Mouse (Mus musculus): ENCODE measurements around the gene Gm6525. TPM values are rescaled to one million over a fixed set of nuclear protein-coding genes. Genes with fewer than 3 reads are reported as not detected.
A peak's percentile ranks its signal among the peaks of the same experiment; 100 is the strongest.

The Gm6525 gene
- total RNA-seq (2012; rRNA removed) = 0.17 and 0.21 TPM in 2 replicates
- 0.31 and 0.41 TPM in 2 replicates for total RNA-seq (2014; rRNA removed)
- polyA plus RNA-seq (2012; ENCODE audit: insufficient read length, low read depth) = 0.34 and 0.71 TPM in 2 replicates

- Histone ChIP-seq H3K9ac (ENCODE audit: insufficient read depth, low read depth) (no peak within 1 kb of the TSS), H3K4me2 (ENCODE audit: insufficient read depth, low read depth, poor library complexity, severe bottlenecking) (no peak within 1 kb of the TSS), H3K9me3 (replicated peaks; ENCODE audit: low read length) (no peaks in the 10 kb centered on the region), H3K36me3 (replicated peaks in 1 of 2; ENCODE audit: control insufficient read depth in 1 of 2, insufficient read depth in 1 of 2, low read length in 1 of 2) (peaks cover 0 to 12% of the 10 kb centered on the region in 2 experiments), H3K27ac (ENCODE audit: insufficient read depth, low read depth) (no peak within 1 kb of the TSS), H3K4me1 (ENCODE audit: control insufficient read depth in 1 of 2, insufficient read depth in 2 of 2) (peaks cover 5 to 32% of the 10 kb centered on the region in 2 experiments), H3K4me3 (replicated peaks in 1 of 3; ENCODE audit: low read depth in 2 of 3, low read length in 2 of 3, poor library complexity in 1 of 3) (no peak within 1 kb of the TSS), H3K27me3 (replicated peaks) (no peaks in the 10 kb centered on the region), H3K79me2 (replicated peaks; ENCODE audit: control insufficient read depth, extremely low read depth, insufficient read depth, poor library complexity, severe bottlenecking) (no peaks in the 10 kb centered on the region)
- in situ Hi-C loops (cut with MboI; ENCODE audit: low pct_ligation_motif_present, low pct_unique_long_range_greater_than_20kb, low sequenced_read_pairs) = loop anchor here (5.0 to 25.0 kb wide), 2 partner anchors 139 to 364 kb away; no protein-coding TSS in a partner anchor
- dilution Hi-C loops (cut with MboI; ENCODE audit: extremely low pct_ligation_motif_present, extremely low pct_unique_long_range_greater_than_20kb, low sequenced_read_pairs) = no loop called here
- no peak for DNase-seq (ENCODE audit: extremely low read depth)
- TF ChIP-seq SMC3 (IDR thresholded peaks at IDR 0.05; ENCODE audit: low read depth, low read length) = no peak
- no peak for TF ChIP-seq KAT2A (IDR thresholded peaks at IDR 0.05; ENCODE audit: insufficient replicate concordance, low read length)
- TF ChIP-seq ELF1 (IDR thresholded peaks at IDR 0.05; ENCODE audit: low read depth, low read length) = no peak
- TF ChIP-seq PAX5 (IDR thresholded peaks at IDR 0.05; ENCODE audit: low read length) = no peak
- no peak for TF ChIP-seq MAFK (IDR thresholded peaks at IDR 0.05; ENCODE audit: insufficient replicate concordance, low read length)
Measured at GRCm38 (mm10) chr3:84173581-84174154, at the start of gene Gm6525. Gm6525 (plus strand) TSS chr3:84174104.

GRCm38 (mm10) chr3:84125704-84126289, 48.1 kb upstream of the Gm6525 start:
- Histone ChIP-seq H3K27ac (ENCODE audit: insufficient read depth, low read depth) (no peak overlapping the region), H3K36me3 (replicated peaks in 1 of 2; ENCODE audit: control insufficient read depth in 1 of 2, insufficient read depth in 1 of 2, low read length in 1 of 2) (peaks cover 0 to 4% of the 10 kb centered on the region in 2 experiments), H3K4me1 (ENCODE audit: control insufficient read depth in 1 of 2, insufficient read depth in 2 of 2) (peaks cover 8 to 30% of the 10 kb centered on the region in 2 experiments; a peak in 3 of 4 replicates), H3K4me3 (replicated peaks in 1 of 3; ENCODE audit: low read depth in 2 of 3, low read length in 2 of 3, poor library complexity in 1 of 3) (no peak overlapping the region), H3K9ac (ENCODE audit: insufficient read depth, low read depth) (no peak overlapping the region), H3K27me3 (replicated peaks) (no peaks in the 10 kb centered on the region), H3K9me3 (replicated peaks; ENCODE audit: low read length) (no peaks in the 10 kb centered on the region), H3K79me2 (replicated peaks; ENCODE audit: control insufficient read depth, extremely low read depth, insufficient read depth, poor library complexity, severe bottlenecking) (no peaks in the 10 kb centered on the region), H3K4me2 (ENCODE audit: insufficient read depth, low read depth, poor library complexity, severe bottlenecking) (no peak overlapping the region; the same call in 1 of the 2 replicates)
- in situ Hi-C loops (cut with MboI; ENCODE audit: low pct_ligation_motif_present, low pct_unique_long_range_greater_than_20kb, low sequenced_read_pairs) (no loop called here), dilution Hi-C loops (cut with MboI; ENCODE audit: extremely low pct_ligation_motif_present, extremely low pct_unique_long_range_greater_than_20kb, low sequenced_read_pairs) (no loop called here)
- TF ChIP-seq ZC3H11A (IDR thresholded peaks at IDR 0.05; ENCODE audit: low read depth, low read length) = no peak
- no peak for TF ChIP-seq UBTF (IDR thresholded peaks at IDR 0.05; ENCODE audit: low read depth, low read length)
- DNase-seq (ENCODE audit: extremely low read depth) = peak; percentile 21

- dilution Hi-C loops (cut with MboI; ENCODE audit: extremely low pct_ligation_motif_present, extremely low pct_unique_long_range_greater_than_20kb, low sequenced_read_pairs) (no loop called here), in situ Hi-C loops (cut with MboI; ENCODE audit: low pct_ligation_motif_present, low pct_unique_long_range_greater_than_20kb, low sequenced_read_pairs) (no loop called here)
- DNase-seq (ENCODE audit: extremely low read depth) = peak; percentile 45
- H3K4me1 ChIP-seq (ENCODE audit: control insufficient read depth in 1 of 2, insufficient read depth in 2 of 2) = peaks cover 8 to 30% of the 10 kb centered on the region in 2 experiments; a peak in 3 of 4 replicates
- H3K36me3 ChIP-seq (replicated peaks in 1 of 2; ENCODE audit: control insufficient read depth in 1 of 2, insufficient read depth in 1 of 2, low read length in 1 of 2) = peaks cover 0 to 10% of the 10 kb centered on the region in 2 experiments
- no peak for TF ChIP-seq HCFC1 (IDR thresholded peaks at IDR 0.05; ENCODE audit: low read depth, low read length)
- no peak for TF ChIP-seq MAFK (IDR thresholded peaks at IDR 0.05; ENCODE audit: insufficient replicate concordance, low read length)
- TF ChIP-seq CTCF (conservative IDR thresholded peaks at IDR 0.05 in 1 of 2, IDR thresholded peaks at IDR 0.05 in 1 of 2; ENCODE audit: low read depth in 2 of 2, low read length in 2 of 2) = no peak
- TF ChIP-seq ETS1 (conservative IDR thresholded peaks at IDR 0.05; ENCODE audit: low read depth, low read length) = 0 out of 2 replicates have a peak, but pooled peaks have one; percentile 37
- no peak for TF ChIP-seq KAT2A (IDR thresholded peaks at IDR 0.05; ENCODE audit: insufficient replicate concordance, low read length)
- TF ChIP-seq MXI1 (IDR thresholded peaks at IDR 0.05; ENCODE audit: low read depth, low read length) = peak; percentile 38; the same call in 1 of the 2 replicates
- TF ChIP-seq GABPA (IDR thresholded peaks at IDR 0.05; ENCODE audit: insufficient replicate concordance, low read depth, low read length) = no peak
- peak; percentile 48; the same call in 1 of the 2 replicates for TF ChIP-seq IRF4 (IDR thresholded peaks at IDR 0.05; ENCODE audit: low read depth, low read length)
- TF ChIP-seq MEF2A (IDR thresholded peaks at IDR 0.05; ENCODE audit: borderline replicate concordance, low read depth, low read length) = peak; percentile 20; the same call in 1 of the 2 replicates
- H3K9ac ChIP-seq (ENCODE audit: insufficient read depth, low read depth) = no peak overlapping the region
- H3K9me3 ChIP-seq (replicated peaks; ENCODE audit: low read length) = no peaks in the 10 kb centered on the region
- H3K4me2 ChIP-seq (ENCODE audit: insufficient read depth, low read depth, poor library complexity, severe bottlenecking) = peak overlapping the region; percentile 61
- H3K27ac ChIP-seq (ENCODE audit: insufficient read depth, low read depth) = no peak overlapping the region
- H3K79me2 ChIP-seq (replicated peaks; ENCODE audit: control insufficient read depth, extremely low read depth, insufficient read depth, poor library complexity, severe bottlenecking) = no peaks in the 10 kb centered on the region
- no peak overlapping the region for H3K4me3 ChIP-seq (replicated peaks in 1 of 3; ENCODE audit: low read depth in 2 of 3, low read length in 2 of 3, poor library complexity in 1 of 3)
- H3K27me3 ChIP-seq (replicated peaks) = no peaks in the 10 kb centered on the region
Measured at GRCm38 (mm10) chr3:84126721-84127120, 47.2 kb upstream of the Gm6525 start.
